Mouse (Mus musculus) heart, adult 2 months (tissue): ENCODE measurements around the gene Gpr65.

Experiments
- CTCF ChIP-seq: fragments of 200-600 bp; IDR thresholded peaks from 2 replicates; pipeline ENCODE4 v1.8.1; 2022; ENCODE audit warnings: antibody characterized with exemption, mild to moderate bottlenecking, moderate library complexity
- POLR2A ChIP-seq: fragments of 200-500 bp; IDR thresholded peaks from 2 replicates; pipeline ENCODE4 v1.6.1; 2011; ENCODE audit warnings: mild to moderate bottlenecking, low read depth, low read length, control low read depth; ENCODE audit not compliant: insufficient read depth

- no peak for TF ChIP-seq POLR2A
- TF ChIP-seq CTCF = no peak
These were observed 23.6 kb upstream of the Gpr65 start for GRCm38 (mm10) chr12:98244865-98245264.
